8 mouse cellular contexts compared by ENCODE assay signal in genomic region chr5:32784726-32785125, GRCm38 (mm10). TPM values are rescaled to one million over a fixed set of nuclear protein-coding genes. Genes with fewer than 3 reads are reported as not detected.
DNase-seq lines count a peak whose midpoint lies in the region; ATAC-seq lines count a peak whose summit lies in the region.

No protein-coding gene starts in this region.

- intact Hi-C loops in heart, postnatal 25 days (cut with DNase I), result loop anchor here (5.0 kb wide), 1 partner anchor 78 kb away; the partner anchor contains the start of gene Depdc5

- DNase-seq in heart, postnatal 25 days (ENCODE audit: low spot score), result no peak
- peak; percentile 6 for DNase-seq in NIH3T3 (ENCODE audit: low read depth)
- no peak for DNase-seq in hindbrain, embryonic 11.5 days (ENCODE audit: low spot score)
- DNase-seq in natural killer cell, adult 2 months (ENCODE audit: low spot score in 2 of 2), result no peak
- DNase-seq in gastrocnemius, adult 18-20 months (ENCODE audit: low spot score), result no peak
- no peak for DNase-seq in urinary bladder, postnatal 10 days (ENCODE audit: low spot score)

- H3K27ac ChIP-seq in heart, embryonic 16.5 days (ENCODE audit: low read length), result no peak overlapping the region
- no peak overlapping the region for H3K27ac ChIP-seq in hindbrain, embryonic 11.5 days (ENCODE audit: low read depth, low read length)
- no peak overlapping the region for H3K27ac ChIP-seq in midbrain, embryonic 13.5 days

- H3K9me3 ChIP-seq in heart, embryonic 16.5 days (replicated peaks; ENCODE audit: control insufficient read depth, low read length), result no peaks in the 10 kb centered on the region
- H3K9me3 ChIP-seq in hindbrain, embryonic 11.5 days (ENCODE audit: control insufficient read depth, low read length), result no peaks in the 10 kb centered on the region
- H3K9me3 ChIP-seq in midbrain, embryonic 13.5 days, result no peaks in the 10 kb centered on the region

- no peak for ATAC-seq in heart, embryonic 16.5 days (replicated peaks; ENCODE audit: extremely low read depth, insufficient read depth, low FRiP score)
- no peak for ATAC-seq in hindbrain, embryonic 11.5 days (ENCODE audit: low FRiP score)
- ATAC-seq in midbrain, embryonic 13.5 days, result no peak

- H3K4me1 ChIP-seq in heart, embryonic 16.5 days (ENCODE audit: control insufficient read depth, insufficient read depth, low read length), result peaks cover 8% of the 10 kb centered on the region
- H3K4me1 ChIP-seq in hindbrain, embryonic 11.5 days (replicated peaks; ENCODE audit: control insufficient read depth, insufficient read depth, low read length), result no peaks in the 10 kb centered on the region; the same call in 1 of the 2 replicates
- peaks cover 15% of the 10 kb centered on the region for H3K4me1 ChIP-seq in midbrain, embryonic 13.5 days (replicated peaks)

- H3K4me3 ChIP-seq in heart, embryonic 16.5 days (ENCODE audit: low read length), result peak overlapping the region; percentile 92
- H3K4me3 ChIP-seq in hindbrain, embryonic 11.5 days (ENCODE audit: low read depth, low read length), result peak overlapping the region; percentile 92
- peak overlapping the region; percentile 63 for H3K4me3 ChIP-seq in midbrain, embryonic 13.5 days (replicated peaks)

- H3K27me3 ChIP-seq in heart, embryonic 16.5 days (ENCODE audit: control insufficient read depth, insufficient read depth, low read length), result no peaks in the 10 kb centered on the region
- H3K27me3 ChIP-seq in hindbrain, embryonic 11.5 days (ENCODE audit: control insufficient read depth, insufficient read depth, low read length), result no peaks in the 10 kb centered on the region
- H3K27me3 ChIP-seq in midbrain, embryonic 13.5 days, result no peaks in the 10 kb centered on the region

- peak overlapping the region; percentile 98 for H3K4me2 ChIP-seq in heart, embryonic 16.5 days (ENCODE audit: low read depth, low read length)
- peak overlapping the region; percentile 74 for H3K4me2 ChIP-seq in hindbrain, embryonic 11.5 days (replicated peaks; ENCODE audit: low read depth, low read length)
- H3K4me2 ChIP-seq in midbrain, embryonic 13.5 days (replicated peaks), result peak overlapping the region; percentile 79

- no peaks in the 10 kb centered on the region for H3K36me3 ChIP-seq in heart, embryonic 16.5 days (ENCODE audit: control insufficient read depth, insufficient read depth)
- no peaks in the 10 kb centered on the region for H3K36me3 ChIP-seq in hindbrain, embryonic 11.5 days (ENCODE audit: control insufficient read depth, insufficient read depth, low read length)
- H3K36me3 ChIP-seq in midbrain, embryonic 13.5 days, result peaks cover 9% of the 10 kb centered on the region; the same call in 1 of the 2 replicates

- H3K9ac ChIP-seq in heart, embryonic 16.5 days (ENCODE audit: low read length), result peak overlapping the region; percentile 83
- peak overlapping the region; percentile 78 for H3K9ac ChIP-seq in hindbrain, embryonic 11.5 days (ENCODE audit: low read depth, low read length)
- H3K9ac ChIP-seq in midbrain, embryonic 13.5 days (replicated peaks), result peak overlapping the region; percentile 65

- 25% methylated on average over 5 of the region's 5 CpGs for WGBS in heart, embryonic 16.5 days
- 29% methylated on average over 5 of the region's 5 CpGs for WGBS in hindbrain, embryonic 11.5 days
- 24% methylated on average over 5 of the region's 5 CpGs for WGBS in midbrain, embryonic 13.5 days

RNA-seq across cellular contexts. Expression of gene Pisd, which starts 0.7 kb away (rescaled TPM):
- polyA plus RNA-seq in heart, embryonic 16.5 days (2015; fragmentation: Nextera tagmentation; extraction: Ambion mirVana), result 53.2 and 54.1 TPM in 2 replicates
- total RNA-seq in heart, postnatal 25 days (2021), result 10 to 100 TPM; 25.5 to 29.0 TPM
- 67.2 and 75.3 TPM in 2 replicates for polyA plus RNA-seq in hindbrain, embryonic 11.5 days (2014; fragmentation: Nextera tagmentation; extraction: Ambion mirVana)
- polyA plus RNA-seq in midbrain, embryonic 13.5 days (2015; fragmentation: Nextera tagmentation; extraction: Ambion mirVana), result 98.1 and 106 TPM in 2 replicates
- total RNA-seq in gastrocnemius, adult 18-20 months (2021), result 10 to 100 TPM; 10.8 to 14.1 TPM

RNA-seq across cellular contexts. Expression of gene Gm20671, which starts 42.2 kb away (rescaled TPM):
- not detected in 2 replicates for polyA plus RNA-seq in heart, embryonic 16.5 days (2015; fragmentation: Nextera tagmentation; extraction: Ambion mirVana)
- not detected for total RNA-seq in heart, postnatal 25 days (2021)
- polyA plus RNA-seq in hindbrain, embryonic 11.5 days (2014; fragmentation: Nextera tagmentation; extraction: Ambion mirVana), result not detected in 2 replicates
- polyA plus RNA-seq in midbrain, embryonic 13.5 days (2015; fragmentation: Nextera tagmentation; extraction: Ambion mirVana), result not detected in 2 replicates
- total RNA-seq in gastrocnemius, adult 18-20 months (2021), result 1 to 10 TPM in 1 of 2 experiments, not detected in 1; 1.1 TPM
